Mouse (Mus musculus) left cerebral cortex, postnatal 25 days (tissue): ENCODE measurements around the gene Ankrd11. TPM values are rescaled to one million over a fixed set of nuclear protein-coding genes. Genes with fewer than 3 reads are reported as not detected.

ENCODE experiments used
- DNase-seq, 2 experiments: peaks; one replicate each; pipeline ENCODE4 v3.0.0; 2022; ENCODE audit warnings: low spot score in 2 of 2, mixed read lengths in 1 of 2
- intact Hi-C: fragments of 180-260 bp; cut with DNase I; formaldehyde crosslinking; loops from one replicate; pipeline ENCODE4 v1.15.1; 2025
- total RNA-seq, 2 experiments: library from RNA; stranded (reverse); gene quantifications; 2 replicates each; pipeline ENCODE4 v1.2.3; 2021

Ankrd11 gene
- total RNA-seq, 2 experiments from 2014 or later = 147 to 152 TPM

GRCm38 (mm10) chr8:123017143-123017542 is 24.9 kb downstream of the Ankrd11 start:
- no peak for DNase-seq
- intact Hi-C loops = no loop called here

DNA sequence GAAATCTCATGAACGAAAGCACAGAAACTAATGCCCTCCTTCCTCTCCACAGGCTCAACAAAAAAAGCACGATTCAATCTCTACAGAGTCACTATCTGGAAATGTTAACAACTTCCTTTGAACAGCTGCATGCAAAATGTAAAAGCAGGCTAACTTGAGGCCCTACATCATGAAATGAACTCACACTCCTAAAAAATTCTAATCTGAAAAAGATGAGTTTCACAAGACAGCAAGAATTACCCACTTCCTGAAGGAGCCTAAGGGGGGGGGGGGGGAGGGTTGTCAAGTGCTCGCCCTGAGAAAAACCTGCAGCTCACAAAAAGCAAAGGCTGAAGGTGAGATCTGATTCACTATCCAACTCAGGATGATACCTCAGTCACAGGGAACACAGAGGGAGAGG is 27.0 kb downstream of the Ankrd11 start:
- DNase-seq = no peak
- intact Hi-C loops = no loop called here

DNA sequence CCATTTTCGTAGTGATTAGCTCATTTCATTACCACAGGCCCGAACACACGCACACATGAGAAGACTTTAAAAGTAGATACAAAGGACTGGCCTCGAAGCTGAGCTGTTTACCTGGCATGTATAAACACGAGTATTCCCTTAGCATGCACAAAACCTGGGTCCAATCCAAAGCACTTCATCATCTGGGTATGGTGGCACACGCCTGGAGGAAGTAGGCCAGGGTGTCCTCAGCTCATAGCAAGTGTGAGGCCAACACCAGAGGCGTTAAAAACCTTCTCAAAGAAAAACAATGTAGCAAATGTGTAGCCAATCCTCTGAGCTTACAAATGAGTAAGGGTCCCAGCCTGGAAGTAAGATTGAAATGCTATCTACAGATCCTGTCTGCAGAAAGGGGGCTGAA is 27.6 kb downstream of the Ankrd11 start:
- peak in 1 of 2 experiments; percentile 37 for DNase-seq
- intact Hi-C loops = no loop called here

GRCm38 (mm10) chr8:123011321-123011720 is 30.8 kb downstream of the Ankrd11 start:
- intact Hi-C loops = no loop called here

GRCm38 (mm10) chr8:123005805-123006204 is 36.3 kb downstream of the Ankrd11 start:
- intact Hi-C loops = no loop called here
- no peak for DNase-seq

More at GRCm38 (mm10) chr8:123011321-123011720, 30.8 kb downstream of the Ankrd11 start:
- DNase-seq = no peak

GRCm38 (mm10) chr8:123005328-123005727 is 36.7 kb downstream of the Ankrd11 start:
- intact Hi-C loops = no loop called here

GRCm38 (mm10) chr8:123004033-123004922 is 37.8 kb downstream of the Ankrd11 start:
- DNase-seq = no peak
- intact Hi-C loops = no loop called here

More at GRCm38 (mm10) chr8:123005328-123005727, 36.7 kb downstream of the Ankrd11 start:
- no peak for DNase-seq

DNA sequence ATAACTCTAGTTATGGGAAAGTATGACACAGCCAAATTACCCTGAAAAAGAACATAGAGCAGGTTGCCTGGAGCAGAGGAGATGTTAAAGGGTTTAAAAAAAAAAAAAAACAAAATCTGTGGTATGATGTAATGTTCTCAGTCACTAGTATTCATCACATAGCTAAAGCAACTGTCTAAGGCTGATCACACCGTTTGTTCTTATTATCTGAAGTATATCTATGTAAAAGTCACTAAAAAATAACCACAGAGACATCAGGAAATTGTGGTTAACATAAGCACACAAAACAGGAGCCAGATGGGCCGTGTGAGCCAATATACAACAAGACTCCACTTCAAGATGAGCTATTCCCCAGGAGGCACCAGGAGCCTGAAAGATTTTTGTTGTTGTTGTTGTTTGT is 41.8 kb downstream of the Ankrd11 start:
- intact Hi-C loops = no loop called here
- DNase-seq = no peak

DNA sequence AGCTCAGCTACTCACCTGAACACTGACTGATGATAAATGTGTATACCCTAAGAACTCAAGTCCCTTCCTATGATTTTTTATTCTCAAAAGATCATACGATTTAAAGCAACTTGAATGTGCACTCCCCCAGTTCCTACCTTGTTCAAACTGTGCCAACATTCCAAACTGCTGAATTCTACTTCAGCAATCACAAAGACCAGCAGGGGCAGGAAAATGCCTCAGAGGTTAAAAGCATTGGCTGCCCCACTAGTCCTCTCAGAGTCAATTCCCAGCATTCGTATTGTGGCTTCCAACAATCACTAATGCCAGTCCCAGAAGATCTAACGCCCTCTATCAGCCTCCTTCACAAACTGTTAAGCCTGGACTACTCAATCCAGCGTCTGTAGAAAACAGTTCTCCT is 44.1 kb downstream of the Ankrd11 start:
- intact Hi-C loops = no loop called here
- DNase-seq = no peak

- no peak for DNase-seq
- intact Hi-C loops = no loop called here
Measured at GRCm38 (mm10) chr8:122993740-122994139, 48.3 kb downstream of the Ankrd11 start.

DNA sequence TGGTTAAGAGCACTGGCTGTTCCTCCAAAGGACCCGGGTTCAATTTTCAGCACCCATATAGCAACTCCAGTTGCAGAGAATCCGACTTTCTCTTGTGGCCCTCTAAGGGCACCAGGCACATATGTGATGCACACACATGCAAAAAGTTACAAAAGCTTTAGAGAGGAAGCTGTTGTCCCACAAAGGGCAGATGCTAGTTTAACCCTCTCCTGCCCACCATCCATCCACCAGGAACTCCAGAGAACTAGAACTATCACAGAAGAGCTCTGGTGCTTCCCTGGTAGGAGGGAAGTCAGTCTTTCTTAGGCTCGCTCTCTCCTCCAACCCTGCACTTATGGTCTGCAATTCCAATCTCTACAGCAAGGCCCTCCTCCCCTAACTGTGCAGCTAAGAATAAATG is 49.0 kb downstream of the Ankrd11 start:
- intact Hi-C loops = no loop called here
- DNase-seq = no peak

- intact Hi-C loops = no loop called here
- no peak for DNase-seq
Measured at GRCm38 (mm10) chr8:122992296-122992695, 49.8 kb downstream of the Ankrd11 start.

- intact Hi-C loops = no loop called here
- DNase-seq = no peak
Measured at GRCm38 (mm10) chr8:122991368-122991767, 50.7 kb downstream of the Ankrd11 start.

DNA sequence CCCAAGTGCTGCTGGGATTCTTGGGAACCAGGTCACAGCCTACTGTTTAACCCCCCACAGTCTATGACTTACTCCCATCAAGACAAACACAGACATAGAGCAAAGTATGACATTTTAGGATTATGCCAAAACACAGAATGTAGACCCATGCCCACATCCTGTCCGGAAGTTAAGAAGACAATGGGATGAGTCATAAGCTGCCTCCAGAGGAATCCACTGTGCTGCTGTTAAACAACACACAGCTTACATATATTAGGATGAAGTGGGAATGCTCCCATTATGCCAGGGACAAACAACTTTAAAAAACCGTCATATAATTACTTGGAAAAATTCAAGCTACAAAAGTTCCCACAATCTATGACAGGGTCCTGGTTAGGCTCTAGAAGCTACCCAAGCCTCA is 52.1 kb downstream of the Ankrd11 start:
- intact Hi-C loops = no loop called here
- no peak for DNase-seq

GRCm38 (mm10) chr8:122988955-122989354 is 53.1 kb downstream of the Ankrd11 start:
- DNase-seq = no peak
- intact Hi-C loops = no loop called here

DNA sequence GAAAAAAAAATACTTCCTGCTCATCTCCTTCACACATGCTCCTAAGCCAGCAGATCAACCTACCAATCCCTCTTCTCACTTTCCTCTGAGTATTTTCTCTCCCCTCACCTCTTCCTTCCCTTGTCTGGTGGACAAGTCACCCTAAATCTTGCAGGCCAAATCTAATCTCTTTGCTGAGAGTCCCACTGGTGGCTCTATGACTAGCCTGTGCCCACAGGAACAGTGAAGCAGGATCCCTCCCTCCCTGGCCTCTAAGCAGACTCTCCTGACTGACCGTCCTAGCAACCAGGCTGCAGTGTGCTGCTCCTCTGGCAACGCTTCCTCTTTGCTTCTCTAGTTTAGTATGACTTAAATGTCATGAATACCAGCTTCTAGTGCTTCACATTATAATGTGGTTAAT is 54.8 kb downstream of the Ankrd11 start:
- intact Hi-C loops = no loop called here
- no peak for DNase-seq

DNA sequence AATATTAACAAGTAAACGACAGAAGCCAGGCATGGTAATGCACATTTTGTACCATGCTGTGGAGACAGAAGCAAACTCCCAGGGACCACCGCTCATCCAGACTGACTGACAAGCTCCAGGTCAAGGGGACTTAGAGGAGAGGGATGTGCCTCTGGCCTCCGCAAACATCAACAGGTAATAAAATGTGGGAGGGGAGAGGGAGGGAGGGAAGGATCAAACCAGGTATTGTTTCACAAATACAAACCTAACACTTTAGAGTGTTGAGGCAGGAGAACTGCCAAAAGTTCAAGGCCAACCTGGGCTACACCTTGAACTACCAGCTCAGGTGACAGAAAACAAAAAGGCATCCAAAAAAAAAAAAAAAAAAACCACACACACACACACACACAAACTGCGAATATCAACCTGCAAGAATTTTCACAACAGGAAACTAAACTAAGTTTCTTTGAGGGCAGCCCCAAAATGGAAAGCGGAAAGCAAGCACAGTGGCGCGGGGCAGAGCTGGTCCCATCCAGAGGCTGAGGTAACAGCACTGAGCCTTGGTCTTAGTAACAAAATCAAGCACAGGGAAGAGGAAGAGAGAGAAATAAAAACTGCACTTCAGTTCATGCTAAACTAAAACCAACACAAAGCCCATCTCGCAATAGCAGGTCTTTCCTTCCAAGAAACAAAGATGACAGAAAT is 55.4 kb downstream of the Ankrd11 start:
- intact Hi-C loops = no loop called here
- no peak for DNase-seq

GRCm38 (mm10) chr8:122984175-122984574 is 57.9 kb downstream of the Ankrd11 start:
- DNase-seq = no peak
- intact Hi-C loops = no loop called here

GRCm38 (mm10) chr8:122983178-122983942 is 58.7 kb downstream of the Ankrd11 start:
- intact Hi-C loops = no loop called here
- no peak for DNase-seq

DNA sequence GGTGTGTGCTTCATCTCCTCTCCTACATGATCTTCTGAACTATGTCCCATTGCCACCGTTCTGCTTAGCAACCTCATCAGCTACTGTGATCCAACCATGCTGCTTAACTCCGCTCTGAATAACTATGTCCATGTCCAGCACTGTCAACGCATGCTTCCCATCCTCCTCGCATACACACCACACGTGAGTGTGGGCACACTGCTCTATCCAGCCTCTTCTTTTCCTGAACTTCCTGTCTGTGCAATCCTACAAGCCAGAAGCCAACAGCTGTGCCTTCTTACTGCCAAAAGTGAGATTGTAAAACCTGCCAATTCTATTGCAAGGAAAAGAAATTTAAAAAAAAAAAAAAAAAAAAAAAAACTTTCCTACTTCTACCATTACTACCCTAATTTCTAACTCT is 60.4 kb downstream of the Ankrd11 start:
- intact Hi-C loops = no loop called here
- DNase-seq = no peak
